Mouse (Mus musculus) stomach, embryonic 14.5 days (tissue): Measurements from ENCODE around the gene Cyb5rl. TPM values are rescaled to one million over a fixed set of nuclear protein-coding genes. Genes with fewer than 3 reads are reported as not detected.

Source experiments
- ATAC-seq: fragments of 200-750 bp; cut with Nextera tagmentation; 2 replicates; pipeline ENCODE4 v1.8.0; 2017; ENCODE audit warnings: low read depth, moderate TSS enrichment; ENCODE audit not compliant: insufficient number of reproducible peaks, insufficient read depth, low FRiP score
- H3K27ac ChIP-seq: fragments of 300-500 bp; sonication (generic); 2 replicates; pipeline ENCODE4 v1.5.1; 2014; ENCODE audit warnings: mild to moderate bottlenecking, low read length, moderate library complexity, mixed read lengths
- H3K27me3 ChIP-seq: fragments of 300-500 bp; sonication (generic); 2 replicates; pipeline ENCODE4 v1.6.1; 2014; ENCODE audit warnings: low read length, control low read depth, mixed read lengths; ENCODE audit not compliant: control insufficient read depth, insufficient read depth
- H3K36me3 ChIP-seq: fragments of 300-500 bp; sonication (generic); 2 replicates; pipeline ENCODE4 v1.6.1; 2014; ENCODE audit warnings: mild to moderate bottlenecking, control low read depth, low read length, moderate library complexity, mixed read lengths; ENCODE audit not compliant: control insufficient read depth, insufficient read depth
- H3K4me1 ChIP-seq: fragments of 300-500 bp; sonication (generic); 2 replicates; pipeline ENCODE4 v1.6.1; 2014; ENCODE audit warnings: low read length, control low read depth, mixed read lengths; ENCODE audit not compliant: control insufficient read depth, insufficient read depth
- H3K4me2 ChIP-seq: fragments of 300-500 bp; sonication (generic); replicated peaks from 2 replicates; pipeline ENCODE4 v1.6.1; 2014; ENCODE audit warnings: low read depth, low read length, control low read depth
- H3K4me3 ChIP-seq: fragments of 300-500 bp; sonication (generic); 2 replicates; pipeline ENCODE4 v1.5.1; 2014; ENCODE audit warnings: low read depth, low read length, control low read depth
- H3K9ac ChIP-seq: fragments of 300-500 bp; sonication (generic); replicated peaks from 2 replicates; pipeline ENCODE4 v1.6.1; 2014; ENCODE audit warnings: low read depth, mild to moderate bottlenecking, control low read depth, low read length, moderate library complexity, mixed read lengths
- H3K9me3 ChIP-seq: fragments of 300-500 bp; sonication (generic); 2 replicates; pipeline ENCODE4 v1.6.1; 2016; ENCODE audit warnings: low read depth, low read length, control low read depth; ENCODE audit not compliant: control insufficient read depth
- WGBS: fragments of 180-500 bp; shearing (Covaris S2); extraction: QIAGEN DNeasy Blood & Tissue Kit; methylation state at CpG from one replicate; pipeline ENCODE4 v1.1.7; 2014; 5-methylcytosine and 5-hydroxymethylcytosine counted together
- polyA plus RNA-seq: library from polyadenylated mRNA; unstranded; fragments of >200 nt; fragmentation: Nextera tagmentation; extraction: Ambion mirVana; gene quantifications from 2 replicates; pipeline ENCODE4 v1.2.1, GENCODE M21; 2014

Cyb5rl gene
- polyA plus RNA-seq, 1 experiment from 2014 or later, result 4.9 TPM

GRCm38 (mm10) chr4:107135663-107136062 is 68.9 kb downstream of the Cyb5rl start:
- Histone ChIP-seq H3K27me3 (no peaks in the 10 kb centered on the region), H3K9ac (no peak overlapping the region), H3K4me1 (peaks cover 28% of the 10 kb centered on the region; the same call in 1 of the 2 replicates), H3K36me3 (no peaks in the 10 kb centered on the region; the same call in 1 of the 2 replicates), H3K4me2 (no peak overlapping the region), H3K9me3 (no peaks in the 10 kb centered on the region), H3K4me3 (no peak overlapping the region), H3K27ac (no peak overlapping the region)
- no peak for ATAC-seq
- WGBS, result 68% methylated on average over 5 of the region's 5 CpGs

GRCm38 (mm10) chr4:107136531-107136930 is 69.7 kb downstream of the Cyb5rl start:
- H3K27me3 ChIP-seq, result no peaks in the 10 kb centered on the region
- H3K9ac ChIP-seq, result no peak overlapping the region
- peaks cover 29% of the 10 kb centered on the region; the same call in 1 of the 2 replicates for H3K4me1 ChIP-seq
- ATAC-seq, result no peak
- H3K36me3 ChIP-seq, result no peaks in the 10 kb centered on the region; the same call in 1 of the 2 replicates
- H3K4me2 ChIP-seq, result no peak overlapping the region
- 63% methylated on average over 3 of the region's 3 CpGs for WGBS
- no peak overlapping the region for H3K27ac ChIP-seq
- H3K9me3 ChIP-seq, result no peaks in the 10 kb centered on the region
- no peak overlapping the region for H3K4me3 ChIP-seq

Other genes starting within 250 kb of the Cyb5rl start
- 79.9 and 83.9 TPM in 2 replicates for gene Ssbp3, start 156.3 kb upstream of the Cyb5rl start, polyA plus RNA-seq
- gene Mrpl37, start 120 bp upstream of the Cyb5rl start, polyA plus RNA-seq, result 110 and 111 TPM in 2 replicates
- not detected in 2 replicates for gene Cdcp2, start 29.9 kb downstream of the Cyb5rl start, polyA plus RNA-seq
- gene Tmem59, start 111.4 kb downstream of the Cyb5rl start, polyA plus RNA-seq, result 384 and 395 TPM in 2 replicates
- 16.1 and 20.8 TPM in 2 replicates for gene Tceanc2, start 112.1 kb downstream of the Cyb5rl start, polyA plus RNA-seq
- gene Ldlrad1, start 142.2 kb downstream of the Cyb5rl start, polyA plus RNA-seq, result not detected in 2 replicates
- 67.6 and 70.4 TPM in 2 replicates for gene Lrrc42, start 186.5 kb downstream of the Cyb5rl start, polyA plus RNA-seq
- gene Hspb11, start 186.6 kb downstream of the Cyb5rl start, polyA plus RNA-seq, result 37.8 and 40.6 TPM in 2 replicates
- not detected in 2 replicates for gene Dio1, start 240.2 kb downstream of the Cyb5rl start, polyA plus RNA-seq
- gene Yipf1, start 247.4 kb downstream of the Cyb5rl start, polyA plus RNA-seq, result 55.3 and 57.1 TPM in 2 replicates